Comparison of ENCODE assay signal across 30 mouse cellular contexts in the genomic region with DNA sequence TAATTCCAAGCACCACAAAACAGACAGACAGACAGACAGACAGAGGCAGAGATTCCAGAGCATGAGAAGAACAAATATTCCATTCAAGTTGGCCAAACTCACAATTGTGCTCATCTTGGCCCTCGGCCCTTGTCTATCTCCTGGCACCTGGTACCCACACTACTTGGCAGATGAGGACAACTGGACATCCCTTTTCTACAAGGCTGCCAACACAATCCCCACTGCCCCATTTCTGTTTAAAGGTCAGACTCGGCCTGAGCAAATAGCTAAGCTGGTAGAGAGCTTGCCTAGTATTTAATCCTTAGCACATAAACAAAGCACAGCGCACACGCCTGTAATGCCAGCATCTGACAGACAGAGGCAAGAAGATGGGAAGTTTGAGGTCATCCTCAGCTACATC. TPM values are rescaled to one million over a fixed set of nuclear protein-coding genes. Genes with fewer than 3 reads are reported as not detected.
A peak's percentile ranks its signal among the peaks of the same experiment; 100 is the strongest.
DNase-seq lines count a peak whose midpoint lies in the region; ATAC-seq and TF ChIP-seq lines count a peak whose summit lies in the region.
"Had no signal": no experiment of that assay in that cellular context is flagged by ENCODE, and none has a peak within 500 bp of the region (broad histone marks: within the 10 kb centered on the region; RNA-seq: fewer than 3 reads in every experiment).

No protein-coding gene starts in this region.

- H3K4me3 ChIP-seq in gastrocnemius, adult 2 months: no peak overlapping the region
- H3K4me3 ChIP-seq in megakaryocyte, embryonic 14.5 days (replicated peaks): peak overlapping the region; percentile 42
- H3K4me3 ChIP-seq: embryonic facial prominence, embryonic 10.5 days; embryonic facial prominence, embryonic 13.5 days; erythroblast, embryonic 14.5 days; forebrain, embryonic 12.5 days; forebrain, embryonic 15.5 days; heart, embryonic 12.5 days; heart, embryonic 15.5 days had no signal

- peaks cover 100% of the 10 kb centered on the region for H3K36me3 ChIP-seq in megakaryocyte, embryonic 14.5 days (replicated peaks; ENCODE audit: low read length)
- H3K36me3 ChIP-seq: embryonic facial prominence, embryonic 10.5 days; embryonic facial prominence, embryonic 13.5 days; forebrain, embryonic 12.5 days; G1E; heart, embryonic 15.5 days had no signal

- no peak for DNase-seq in gastrocnemius, adult 2 months
- DNase-seq in gastrocnemius, postnatal 10 days: no peak
- DNase-seq in kidney, adult 9 months: peak; percentile 18
- DNase-seq in kidney, postnatal 14 days: no peak
- peak; percentile 43 for DNase-seq in adipocyte (ENCODE audit: low spot score)
- DNase-seq: adrenal gland, postnatal 14 days; B cell, adult 2 months; cerebellum, adult 11-12 months; cerebellum, adult 8-10 months; cerebellum, postnatal 10 days; cerebellum, postnatal 36 days; embryo, embryonic 11 days; gastrocnemius, postnatal 14 days; heart, adult 11 months; heart, postnatal 14 days; heart, postnatal 4 days had no signal

- peaks cover 98% of the 10 kb centered on the region for H3K4me1 ChIP-seq in megakaryocyte, embryonic 14.5 days

- intact Hi-C loops in gastrocnemius, adult 2 months (cut with DNase I): no loop called here

- no peaks in the 10 kb centered on the region for H3K27me3 ChIP-seq in megakaryocyte, embryonic 14.5 days (replicated peaks)
- H3K27me3 ChIP-seq: CH12.LX; embryonic facial prominence, embryonic 13.5 days; forebrain, embryonic 15.5 days; heart, embryonic 12.5 days; heart, embryonic 15.5 days had no signal

- no peak for TF ChIP-seq CTCF in gastrocnemius, adult 2 months (IDR thresholded peaks at IDR 0.05)

- peak overlapping the region; percentile 85 for H3K27ac ChIP-seq in gastrocnemius, adult 2 months
- H3K27ac ChIP-seq: embryonic facial prominence, embryonic 10.5 days; embryonic facial prominence, embryonic 13.5 days; forebrain, embryonic 12.5 days; forebrain, embryonic 15.5 days; hindbrain, embryonic 14.5 days; hindbrain, postnatal 0 days had no signal

- ATAC-seq in megakaryocyte, adult 5-6 weeks (ENCODE audit: poor library complexity, severe bottlenecking): no peak
- ATAC-seq: forebrain, embryonic 15.5 days; hindbrain, postnatal 0 days; inflammation-experienced regulatory T-cells, adult 6 months had no signal

- no peaks in the 10 kb centered on the region for H3K9me3 ChIP-seq in megakaryocyte, embryonic 14.5 days
- H3K9me3 ChIP-seq: embryonic facial prominence, embryonic 10.5 days; embryonic facial prominence, embryonic 13.5 days; forebrain, embryonic 12.5 days; forebrain, embryonic 15.5 days; heart, embryonic 12.5 days; heart, embryonic 15.5 days had no signal

RNA-seq across cellular contexts. Expression of a gene that starts 7.6 kb away (rescaled TPM):
- under 1 TPM; 0.39 to 0.69 TPM for total RNA-seq in gastrocnemius, adult 2 months (2021)
- total RNA-seq in gastrocnemius, postnatal 10 days (2021): 1 to 10 TPM; 1.1 to 2.5 TPM
- polyA plus RNA-seq in megakaryocyte, embryonic 14.5 days (2012; ENCODE audit: insufficient read depth, low replicate concordance): not detected in 2 replicates
- not detected in 2 replicates for total RNA-seq in megakaryocyte, adult 5-6 weeks (2015)
- total RNA-seq in megakaryocyte, adult 5-6 weeks (2017): not detected in 2 replicates
- total RNA-seq: G1E; heart, postnatal 14 days; hindbrain, postnatal 0 days had no signal
- polyA plus RNA-seq: embryonic facial prominence, embryonic 10.5 days; erythroblast, embryonic 14.5 days; forebrain, embryonic 12.5 days; forebrain, embryonic 15.5 days; G1E; inflammation-experienced regulatory T-cells, adult 6 months had no signal

RNA-seq across cellular contexts. Expression of a gene that starts 8.2 kb away (rescaled TPM):
- total RNA-seq in gastrocnemius, adult 2 months (2021): 10 to 100 TPM; 54.9 to 57.8 TPM
- total RNA-seq in gastrocnemius, postnatal 10 days (2021): 10 to 100 TPM; 47.6 to 51.0 TPM
- polyA plus RNA-seq in megakaryocyte, embryonic 14.5 days (2012; ENCODE audit: insufficient read depth, low replicate concordance): 35.7 and 36.2 TPM in 2 replicates
- 6.4 and 6.9 TPM in 2 replicates for total RNA-seq in megakaryocyte, adult 5-6 weeks (2015)
- total RNA-seq in megakaryocyte, adult 5-6 weeks (2017): 1.6 and 4.3 TPM in 2 replicates
- polyA plus RNA-seq: G1E had no signal

Comparison
In these comparisons a context has a peak if more than half of its experiments do, and no peak if none do; other contexts are left out.
1. DNase-seq: peak in kidney, adult 9 months (single experiment) and adipocyte (single experiment); none in gastrocnemius, adult 2 months (single experiment), gastrocnemius, postnatal 10 days (single experiment) and kidney, postnatal 14 days (single experiment).
2. RNA of a gene that starts 8.2 kb away (total RNA-seq): 54.9 to 57.8 TPM in gastrocnemius, adult 2 months and 47.6 to 51.0 TPM in gastrocnemius, postnatal 10 days; 1.6 to 6.9 TPM in megakaryocyte, adult 5-6 weeks; every median in the first group is over 4 times any median in the second.